Mouse (Mus musculus) intestine, embryonic 15.5 days (tissue): ENCODE results near the gene Hist1h4j. TPM values are rescaled to one million over a fixed set of nuclear protein-coding genes. Genes with fewer than 3 reads are reported as not detected.
A peak's percentile ranks its signal among the peaks of the same experiment; 100 is the strongest.
"Not testable (repeated sequence)": the region's sequence is repeated elsewhere in the genome, so short reads cannot be mapped to it uniquely, and the experiment has no call there.

Experiments used
- ATAC-seq: fragments of 200-750 bp; cut with Nextera tagmentation; 2 replicates; pipeline ENCODE4 v1.8.0; 2017; ENCODE audit warnings: moderate TSS enrichment, moderate library complexity
- H3K27ac ChIP-seq: fragments of 300-500 bp; sonication (generic); 2 replicates; pipeline ENCODE4 v1.5.1; 2015; ENCODE audit warnings: mild to moderate bottlenecking, inconsistent platforms
- H3K27me3 ChIP-seq: fragments of 300-500 bp; sonication (generic); replicated peaks from 2 replicates; pipeline ENCODE4 v1.6.1; 2015; ENCODE audit warnings: inconsistent platforms
- H3K36me3 ChIP-seq: fragments of 300-500 bp; sonication (generic); 2 replicates; pipeline ENCODE4 v1.6.1; 2015; ENCODE audit warnings: inconsistent platforms
- H3K4me1 ChIP-seq: fragments of 300-500 bp; sonication (generic); replicated peaks from 2 replicates; pipeline ENCODE4 v1.6.1; 2015; ENCODE audit warnings: inconsistent platforms
- H3K4me2 ChIP-seq: fragments of 300-500 bp; sonication (generic); replicated peaks from 2 replicates; pipeline ENCODE4 v1.6.1; 2015; ENCODE audit warnings: mild to moderate bottlenecking, inconsistent platforms
- H3K4me3 ChIP-seq: fragments of 300-500 bp; sonication (generic); replicated peaks from 2 replicates; pipeline ENCODE4 v1.5.1; 2015; ENCODE audit warnings: inconsistent platforms
- H3K9ac ChIP-seq: fragments of 300-500 bp; sonication (generic); 2 replicates; pipeline ENCODE4 v1.6.1; 2015; ENCODE audit warnings: inconsistent platforms
- H3K9me3 ChIP-seq: fragments of 300-500 bp; sonication (generic); 2 replicates; pipeline ENCODE4 v1.6.1; 2016; ENCODE audit warnings: inconsistent platforms
- WGBS: fragments of 180-500 bp; shearing (Covaris S2); methylation state at CpG from one replicate; pipeline ENCODE4 v1.1.7; 2015; 5-methylcytosine and 5-hydroxymethylcytosine counted together
- polyA plus RNA-seq: library from polyadenylated mRNA; unstranded; fragments of >200 nt; fragmentation: Nextera tagmentation; extraction: Ambion mirVana; gene quantifications from 2 replicates; pipeline ENCODE4 v1.2.1, GENCODE M21; 2015

The Hist1h4j gene
- 1.2 and 1.6 TPM in 2 replicates for polyA plus RNA-seq

GRCm38 (mm10) chr13:21734906-21735767, at the start of gene Hist1h4j:
Gene Hist1h4j, plus strand, starts transcription at chr13:21735064.
- Histone ChIP-seq H3K4me2 (peak within 1 kb of the TSS; percentile 57), H3K9ac (peak within 1 kb of the TSS; percentile 60), H3K4me3 (peak within 1 kb of the TSS; percentile 45), H3K27ac (peak within 1 kb of the TSS; percentile 96)
- under 1% methylated on average over 43 of the region's 56 CpGs for WGBS
- not testable (repeated sequence) for H3K9me3 ChIP-seq, H3K27me3 ChIP-seq, H3K36me3 ChIP-seq, H3K4me1 ChIP-seq
- ATAC-seq = peak; percentile 92

GRCm38 (mm10) chr13:21697811-21698210, 37.1 kb upstream of the Hist1h4j start, which contains the start of gene Olfr1359:
Gene Olfr1359, plus strand, starts transcription at chr13:21698111.
- Histone ChIP-seq H3K4me2 (no peak within 1 kb of the TSS), H3K9me3 (no peaks in the 10 kb centered on the region), H3K27me3 (no peaks in the 10 kb centered on the region), H3K36me3 (no peaks in the 10 kb centered on the region), H3K4me1 (no peaks in the 10 kb centered on the region), H3K9ac (no peak within 1 kb of the TSS), H3K4me3 (no peak within 1 kb of the TSS), H3K27ac (no peak within 1 kb of the TSS)
- no peak for ATAC-seq

DNA sequence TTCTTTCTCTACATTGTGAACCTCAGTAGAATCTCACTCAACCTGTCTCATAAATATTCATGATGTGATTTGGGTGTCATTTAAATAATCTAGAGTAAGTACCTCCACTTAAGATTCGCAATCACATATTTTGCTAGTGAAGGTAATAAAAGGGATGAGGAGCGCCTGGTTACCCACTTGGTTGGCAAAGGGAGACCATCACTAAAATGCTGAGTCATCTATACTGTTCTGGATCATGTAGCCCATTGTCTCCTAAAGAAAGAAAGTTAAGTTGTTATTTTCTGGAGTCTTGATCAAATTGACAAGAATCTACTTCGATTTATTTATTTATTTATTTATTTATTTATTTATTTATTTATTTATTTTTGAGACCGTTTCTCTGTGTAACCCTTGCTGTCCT, 28.2 kb upstream of the Hist1h4j start:
- H3K4me3 ChIP-seq = no peak overlapping the region
- H3K4me2 ChIP-seq = no peak overlapping the region
- H3K4me1 ChIP-seq = no peaks in the 10 kb centered on the region
- no peak overlapping the region for H3K9ac ChIP-seq
- no peaks in the 10 kb centered on the region for H3K36me3 ChIP-seq
- H3K27ac ChIP-seq = no peak overlapping the region
- no peak for ATAC-seq
- H3K27me3 ChIP-seq = no peaks in the 10 kb centered on the region
- 71% methylated on average over 4 of the region's 4 CpGs for WGBS
- H3K9me3 ChIP-seq = no peaks in the 10 kb centered on the region

DNA sequence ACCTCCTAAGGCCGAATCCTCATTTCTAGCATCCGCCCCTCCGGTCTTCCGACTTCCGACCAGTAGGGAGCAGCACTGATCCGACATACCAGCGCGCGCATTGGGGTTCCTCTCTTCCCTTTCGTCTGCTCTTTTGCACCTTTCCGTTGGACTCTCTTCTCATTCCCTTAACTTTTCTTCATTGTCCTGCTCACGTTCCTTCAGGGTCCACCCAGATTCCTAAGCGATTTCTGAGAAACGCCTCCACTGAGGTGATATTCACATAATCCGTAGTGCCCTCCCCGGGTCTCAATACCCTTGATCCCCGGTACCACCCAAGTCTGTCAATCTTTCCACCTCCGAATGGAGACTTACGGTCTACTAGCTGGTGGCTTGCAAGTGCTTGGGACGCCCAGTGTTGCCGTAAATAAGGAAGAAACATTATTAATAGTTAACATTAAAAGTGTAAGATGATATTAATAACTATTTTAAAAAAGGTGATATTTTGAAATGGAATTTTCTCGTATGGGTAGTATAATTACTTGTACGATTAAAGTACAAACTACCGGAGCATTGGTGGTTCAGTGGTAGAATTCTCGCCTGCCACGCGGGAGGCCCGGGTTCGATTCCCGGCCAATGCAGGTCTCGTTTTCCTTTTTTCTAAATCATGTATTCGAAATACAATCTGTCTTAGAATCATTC, 24.7 kb upstream of the Hist1h4j start:
- ATAC-seq = peak; percentile 87
- whole genome bisulfite sequencing = under 1% methylated on average over 32 of the region's 32 CpGs
- Histone ChIP-seq H3K4me1 (peaks cover 4% of the 10 kb centered on the region), H3K9ac (peak overlapping the region; percentile 60), H3K27me3 (no peaks in the 10 kb centered on the region), H3K4me3 (peak overlapping the region; percentile 62), H3K4me2 (peak overlapping the region; percentile 41), H3K9me3 (no peaks in the 10 kb centered on the region), H3K27ac (peak overlapping the region; percentile 79), H3K36me3 (no peaks in the 10 kb centered on the region)

DNA sequence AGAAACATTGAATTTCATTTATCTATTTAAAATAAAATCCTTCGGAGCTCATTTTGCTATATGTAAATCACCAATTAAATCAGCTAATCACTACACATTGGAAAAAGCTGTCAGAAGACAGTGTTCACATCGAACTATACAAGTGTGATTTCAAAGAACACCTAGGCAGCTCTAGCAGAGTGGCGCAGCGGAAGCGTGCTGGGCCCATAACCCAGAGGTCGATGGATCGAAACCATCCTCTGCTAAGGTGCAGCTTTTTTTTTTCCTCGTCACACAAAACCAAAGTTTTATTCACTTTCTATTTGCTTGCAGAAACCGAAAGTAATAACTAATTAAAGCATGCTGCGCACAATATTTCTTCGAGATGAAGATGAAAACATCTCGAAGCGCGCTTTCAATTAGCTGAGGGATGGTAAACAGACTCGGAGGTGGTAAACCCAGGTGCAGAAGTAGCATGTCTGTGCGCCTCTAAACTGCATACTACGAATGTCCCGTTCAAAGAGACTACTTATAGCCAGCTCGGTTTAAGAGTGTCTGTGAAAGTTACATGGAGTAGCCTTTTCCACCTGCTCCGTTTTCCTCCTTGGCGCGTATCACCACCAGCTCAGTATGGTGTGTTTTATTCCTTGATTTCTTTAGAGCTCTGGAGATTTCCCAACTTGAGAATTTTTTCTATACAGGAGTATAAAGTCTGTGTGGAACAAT, 23.9 kb upstream of the Hist1h4j start:
- WGBS = 3% methylated on average over 22 of the region's 22 CpGs
- H3K27ac ChIP-seq = no peak overlapping the region

DNA sequence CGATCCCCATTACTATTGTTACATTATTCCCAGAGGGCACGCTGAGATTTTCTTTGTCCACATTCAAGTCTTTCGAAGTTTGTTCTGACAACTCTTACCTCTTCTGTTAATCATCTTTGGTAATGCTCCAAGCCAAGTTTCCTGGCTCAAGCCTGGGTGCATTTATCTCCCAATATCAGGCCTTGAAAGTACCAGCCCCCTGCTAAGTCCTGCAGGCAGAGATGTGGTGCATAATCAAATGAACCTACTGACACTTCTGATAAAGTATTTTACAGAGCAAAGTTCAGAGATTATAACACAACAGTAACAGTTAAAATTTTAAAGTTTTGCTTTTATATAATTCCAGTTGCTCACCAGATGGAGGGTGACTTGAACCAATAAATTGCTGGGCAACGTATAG, 23.2 kb upstream of the Hist1h4j start:
- 24% methylated on average over 4 of the region's 4 CpGs for WGBS
- Histone ChIP-seq H3K4me3 (no peak overlapping the region), H3K36me3 (no peaks in the 10 kb centered on the region), H3K4me1 (peaks cover 8% of the 10 kb centered on the region), H3K9ac (no peak overlapping the region), H3K27me3 (no peaks in the 10 kb centered on the region), H3K4me2 (peak overlapping the region; percentile 58), H3K27ac (no peak overlapping the region), H3K9me3 (no peaks in the 10 kb centered on the region)
- no peak for ATAC-seq

More for the DNA sequence above, 23.9 kb upstream of the Hist1h4j start:
- no peaks in the 10 kb centered on the region for H3K9me3 ChIP-seq
- H3K4me3 ChIP-seq = peak overlapping the region; percentile 40
- ATAC-seq = peak; percentile 84
- no peak overlapping the region for H3K9ac ChIP-seq
- H3K27me3 ChIP-seq = no peaks in the 10 kb centered on the region
- no peaks in the 10 kb centered on the region for H3K36me3 ChIP-seq
- H3K4me2 ChIP-seq = peak overlapping the region; percentile 58
- peaks cover 8% of the 10 kb centered on the region for H3K4me1 ChIP-seq

GRCm38 (mm10) chr13:21714725-21715124, 20.1 kb upstream of the Hist1h4j start:
- no peaks in the 10 kb centered on the region for H3K36me3 ChIP-seq
- H3K4me2 ChIP-seq = peak overlapping the region; percentile 74
- H3K4me1 ChIP-seq = peaks cover 16% of the 10 kb centered on the region
- H3K9ac ChIP-seq = peak overlapping the region; percentile 52
- peak overlapping the region; percentile 39 for H3K4me3 ChIP-seq
- ATAC-seq = no peak
- under 1% methylated on average over 7 of the region's 7 CpGs for WGBS
- peak overlapping the region; percentile 91 for H3K27ac ChIP-seq
- H3K27me3 ChIP-seq = no peaks in the 10 kb centered on the region
- H3K9me3 ChIP-seq = no peaks in the 10 kb centered on the region

DNA sequence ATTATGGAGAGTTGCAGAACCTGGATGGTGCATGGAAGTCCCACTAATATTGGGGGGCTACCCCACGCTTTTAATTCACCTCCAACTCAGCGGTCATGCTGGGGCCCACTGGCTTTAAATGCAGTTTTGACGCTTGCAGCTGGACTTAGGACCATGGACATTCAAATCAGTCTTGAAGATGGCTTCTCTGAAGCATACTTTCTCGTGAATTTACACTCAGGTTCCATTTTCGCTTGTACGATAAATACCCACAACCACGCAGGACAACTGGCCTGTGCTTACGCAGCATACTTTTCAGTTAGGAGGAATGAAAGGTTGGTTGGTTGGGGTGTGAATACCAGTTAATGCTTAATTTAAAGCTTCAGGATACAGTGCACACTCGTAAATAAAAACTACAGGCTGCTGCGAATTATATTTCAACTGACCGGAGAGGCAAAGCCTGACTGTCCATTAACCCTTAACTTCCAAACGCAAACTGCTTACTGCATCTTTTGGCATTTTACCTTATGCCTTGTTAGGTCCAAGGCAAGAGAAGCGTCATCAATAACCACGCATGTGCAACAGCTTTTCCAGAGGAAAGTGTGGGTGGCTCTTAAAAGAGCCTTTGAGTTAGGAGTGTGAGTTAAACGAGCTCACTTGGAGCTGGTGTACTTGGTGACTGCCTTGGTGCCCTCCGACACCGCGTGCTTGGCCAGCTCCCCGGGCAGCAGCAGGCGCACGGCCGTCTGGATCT, 19.6 kb upstream of the Hist1h4j start:
- Histone ChIP-seq H3K4me2 (peak overlapping the region; percentile 74), H3K9me3 (no peaks in the 10 kb centered on the region), H3K4me1 (peaks cover 16% of the 10 kb centered on the region), H3K27me3 (no peaks in the 10 kb centered on the region), H3K4me3 (peak overlapping the region; percentile 39), H3K9ac (peak overlapping the region; percentile 52), H3K36me3 (no peaks in the 10 kb centered on the region), H3K27ac (peak overlapping the region; percentile 91)
- ATAC-seq = no peak
- under 1% methylated on average over 22 of the region's 22 CpGs for WGBS

DNA sequence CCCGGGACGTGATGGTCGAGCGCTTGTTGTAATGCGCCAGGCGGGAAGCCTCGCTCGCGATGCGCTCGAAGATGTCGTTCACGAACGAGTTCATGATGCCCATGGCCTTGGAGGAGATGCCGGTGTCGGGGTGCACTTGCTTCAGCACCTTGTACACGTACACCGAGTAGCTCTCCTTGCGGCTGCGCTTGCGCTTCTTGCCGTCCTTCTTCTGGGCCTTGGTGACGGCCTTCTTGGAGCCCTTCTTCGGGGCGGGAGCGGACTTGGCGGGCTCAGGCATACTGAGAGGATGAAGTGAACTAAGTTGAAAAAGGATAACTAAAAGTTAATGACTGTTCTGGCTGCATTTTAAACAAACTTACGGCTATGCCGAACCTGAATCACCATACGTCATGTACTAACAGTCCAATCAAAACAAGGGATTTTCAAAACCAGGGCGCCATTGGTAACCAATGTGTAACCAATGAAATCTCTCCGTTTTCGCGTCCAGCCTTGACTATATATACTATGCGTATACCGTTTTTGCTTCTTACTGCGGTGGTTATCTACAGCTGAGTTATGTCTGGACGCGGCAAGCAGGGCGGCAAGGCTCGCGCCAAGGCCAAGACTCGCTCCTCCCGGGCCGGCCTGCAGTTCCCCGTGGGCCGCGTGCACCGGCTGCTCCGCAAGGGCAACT, 18.9 kb upstream of the Hist1h4j start, which contains the start of the genes Hist1h2bl and Hist1h2ai:
Hist1h2bl (minus strand) TSS at position 280 of the 676 bp plus-strand sequence.
Hist1h2ai (plus strand) TSS at position 559 of the 676 bp plus-strand sequence.
- Histone ChIP-seq H3K4me2 (peak within 1 kb of the TSS; percentile 74), H3K4me1 (peaks cover 16% of the 10 kb centered on the region), H3K4me3 (peak within 1 kb of the TSS; percentile 39), H3K27ac (peak within 1 kb of the TSS; percentile 93), H3K9ac (peak within 1 kb of the TSS; percentile 54)
- H3K36me3 ChIP-seq, H3K9me3 ChIP-seq, H3K27me3 ChIP-seq: not testable (repeated sequence)
- peak; percentile 94 for ATAC-seq
- WGBS = under 1% methylated on average over 36 of the region's 50 CpGs

DNA sequence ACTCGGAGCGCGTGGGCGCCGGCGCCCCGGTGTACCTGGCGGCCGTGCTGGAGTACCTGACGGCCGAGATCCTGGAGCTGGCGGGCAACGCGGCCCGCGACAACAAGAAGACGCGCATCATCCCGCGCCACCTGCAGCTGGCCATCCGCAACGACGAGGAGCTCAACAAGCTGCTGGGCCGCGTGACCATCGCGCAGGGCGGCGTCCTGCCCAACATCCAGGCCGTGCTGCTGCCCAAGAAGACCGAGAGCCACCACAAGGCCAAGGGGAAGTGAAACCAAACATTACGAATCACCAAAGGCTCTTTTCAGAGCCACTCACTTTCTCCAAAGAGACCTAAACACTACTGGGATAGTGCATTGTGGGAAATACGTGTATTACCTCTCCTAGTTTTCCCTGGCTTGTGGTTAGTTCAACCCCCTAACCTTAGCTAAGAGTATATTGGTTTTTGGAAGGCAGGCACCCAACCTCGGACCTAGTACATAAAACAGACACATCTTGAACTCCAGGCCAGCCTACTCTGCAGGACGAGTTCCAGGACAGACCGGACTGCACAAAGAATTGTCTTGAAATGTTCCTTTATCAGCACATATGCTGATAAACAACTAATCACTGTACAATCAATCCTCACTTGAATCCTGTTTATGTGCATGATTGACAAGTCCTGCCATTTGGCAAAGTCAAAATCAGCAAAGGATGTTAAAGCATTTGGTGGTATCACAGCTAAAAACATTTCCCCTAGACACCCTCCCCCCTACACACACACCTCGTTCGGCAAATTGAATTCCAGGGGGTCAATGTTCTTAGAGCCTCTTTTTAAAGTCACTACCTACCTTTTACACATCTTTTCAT, 18.1 kb upstream of the Hist1h4j start:
- ATAC-seq = 0 out of 2 replicates have a peak, but pooled peaks have one; percentile 3

More for the DNA sequence above, 18.1 kb upstream of the Hist1h4j start:
- H3K4me2 ChIP-seq = peak overlapping the region; percentile 74
- peaks cover 16% of the 10 kb centered on the region for H3K4me1 ChIP-seq
- H3K27ac ChIP-seq = peak overlapping the region; percentile 93
- WGBS = under 1% methylated on average over 19 of the region's 38 CpGs
- H3K27me3 ChIP-seq, H3K36me3 ChIP-seq, H3K9me3 ChIP-seq: not testable (repeated sequence)
- peak overlapping the region; percentile 54 for H3K9ac ChIP-seq
- H3K4me3 ChIP-seq = peak overlapping the region; percentile 39
